Mouse (Mus musculus) c-Kit-negative CD71-positive TER-119-positive erythroid progenitor cells, embryonic 14.5 days (primary cell): ENCODE data around the gene Raver1.
"Not testable (repeated sequence)": the region's sequence is repeated elsewhere in the genome, so short reads cannot be mapped to it uniquely, and the experiment has no call there.

Experiments
- DNase-seq: peaks from one replicate; pipeline ENCODE4 v3.0.0-alpha.2; 2013; ENCODE audit warnings: low read depth, low spot score

The Raver1 gene

GRCm38 (mm10) chr9:21105760-21106564 lies 14.2 kb upstream of the Raver1 start:
- DNase-seq, result peak; percentile 38

- no peak for DNase-seq
Measured at GRCm38 (mm10) chr9:21104814-21105213, 13.0 kb upstream of the Raver1 start.

- DNase-seq, result no peak
Measured at GRCm38 (mm10) chr9:21102076-21102475, 10.3 kb upstream of the Raver1 start.

- DNase-seq, result no peak
Measured at GRCm38 (mm10) chr9:21100447-21101161, 8.8 kb upstream of the Raver1 start.

- DNase-seq, result no peak
Measured at GRCm38 (mm10) chr9:21097793-21098192, 6.0 kb upstream of the Raver1 start.

GRCm38 (mm10) chr9:21095958-21096357 lies 4.2 kb upstream of the Raver1 start:
- DNase-seq, result no peak

GRCm38 (mm10) chr9:21093423-21093822 lies 1.6 kb upstream of the Raver1 start:
- no peak for DNase-seq

- no peak for DNase-seq
Measured at GRCm38 (mm10) chr9:21090972-21091706, 669 bp downstream of the Raver1 start.

GRCm38 (mm10) chr9:21090537-21090936 lies 1.3 kb downstream of the Raver1 start:
- DNase-seq, result no peak

GRCm38 (mm10) chr9:21083324-21083723 lies 8.5 kb downstream of the Raver1 start:
- DNase-seq, result no peak

- DNase-seq, result no peak
Measured at GRCm38 (mm10) chr9:21081127-21081526, 10.7 kb downstream of the Raver1 start.

- DNase-seq, result no peak
Measured at GRCm38 (mm10) chr9:21075625-21076024, 16.2 kb downstream of the Raver1 start.

GRCm38 (mm10) chr9:21074173-21074572 lies 17.6 kb downstream of the Raver1 start:
- no peak for DNase-seq

GRCm38 (mm10) chr9:21073044-21073840 lies 18.6 kb downstream of the Raver1 start, which contains the start of the genes Gm49373 and Fdx1l:
Gm49373 (minus strand) TSS chr9:21073096.
Fdx1l (minus strand) TSS chr9:21073614.
- peak; percentile 68 for DNase-seq

GRCm38 (mm10) chr9:21072641-21073040 lies 19.2 kb downstream of the Raver1 start:
- DNase-seq, result no peak

- no peak for DNase-seq
Measured at GRCm38 (mm10) chr9:21067006-21067684, 24.7 kb downstream of the Raver1 start, which contains the start of gene Zglp1. Zglp1 (minus strand) TSS chr9:21067093.

- no peak for DNase-seq
Measured at GRCm38 (mm10) chr9:21062928-21063327, 28.9 kb downstream of the Raver1 start.

GRCm38 (mm10) chr9:21051578-21051977 lies 40.2 kb downstream of the Raver1 start:
- DNase-seq, result no peak

GRCm38 (mm10) chr9:21045235-21045634 lies 46.6 kb downstream of the Raver1 start:
- DNase-seq, result no peak

- not testable (repeated sequence) for DNase-seq
Measured at GRCm38 (mm10) chr9:21044785-21045184, 47.0 kb downstream of the Raver1 start.

- DNase-seq, result no peak
Measured at GRCm38 (mm10) chr9:21043563-21043962, 48.2 kb downstream of the Raver1 start.
